Mouse (Mus musculus): ENCODE data around the gene Sptbn2. TPM values are rescaled to one million over a fixed set of nuclear protein-coding genes. Genes with fewer than 3 reads are reported as not detected.

The Sptbn2 gene
- polyA plus RNA-seq, 1 experiment from 2014 or later, result 1.3 TPM

GRCm38 (mm10) chr19:4767507-4768148, 56.7 kb downstream of the Sptbn2 start:
- ATAC-seq (ENCODE audit: insufficient read depth), result no peak
- Histone ChIP-seq H3K4me2 (no peak overlapping the region), H3K27ac (ENCODE audit: low read depth) (no peak overlapping the region), H3K9me3 (ENCODE audit: low read depth, low read length) (no peaks in the 10 kb centered on the region), H3K4me3 (ENCODE audit: low read depth, low read length) (no peak overlapping the region), H3K4me1 (ENCODE audit: insufficient read depth) (no peaks in the 10 kb centered on the region), H3K27me3 (ENCODE audit: insufficient read depth, low read length) (no peaks in the 10 kb centered on the region), H3K36me3 (ENCODE audit: insufficient read depth) (peaks cover 95% of the 10 kb centered on the region), H3K9ac (no peak overlapping the region)
- WGBS, result 71% methylated on average over 12 of the region's 12 CpGs
- DNase-seq, result no peak
- no peak for TF ChIP-seq CTCF (IDR thresholded peaks at IDR 0.05; ENCODE audit: low read depth)

GRCm38 (mm10) chr19:4772785-4773184, 61.8 kb downstream of the Sptbn2 start:
- Histone ChIP-seq H3K4me2 (no peak overlapping the region), H3K36me3 (ENCODE audit: insufficient read depth) (peaks cover 95% of the 10 kb centered on the region), H3K27ac (ENCODE audit: low read depth) (no peak overlapping the region), H3K4me1 (ENCODE audit: insufficient read depth) (no peaks in the 10 kb centered on the region), H3K27me3 (ENCODE audit: insufficient read depth, low read length) (no peaks in the 10 kb centered on the region), H3K9me3 (ENCODE audit: low read depth, low read length) (no peaks in the 10 kb centered on the region), H3K9ac (no peak overlapping the region), H3K4me3 (ENCODE audit: low read depth, low read length) (no peak overlapping the region)
- ATAC-seq (ENCODE audit: insufficient read depth) (no peak), DNase-seq (no peak)
- TF ChIP-seq CTCF (IDR thresholded peaks at IDR 0.05; ENCODE audit: low read depth), result no peak
- 45% methylated on average over 3 of the region's 3 CpGs for WGBS

GRCm38 (mm10) chr19:4782891-4783290, 71.9 kb downstream of the Sptbn2 start:
- no peak for TF ChIP-seq CTCF (IDR thresholded peaks at IDR 0.05; ENCODE audit: low read depth)
- H3K36me3 ChIP-seq (ENCODE audit: insufficient read depth), result peaks cover 91% of the 10 kb centered on the region
- 76% methylated on average over 2 of the region's 2 CpGs for WGBS

GRCm38 (mm10) chr19:4785206-4785605, 74.2 kb downstream of the Sptbn2 start:
- ATAC-seq (ENCODE audit: insufficient read depth), result no peak

More at GRCm38 (mm10) chr19:4782891-4783290, 71.9 kb downstream of the Sptbn2 start:
- DNase-seq (no peak), ATAC-seq (ENCODE audit: insufficient read depth) (no peak)
- Histone ChIP-seq H3K27me3 (ENCODE audit: insufficient read depth, low read length) (no peaks in the 10 kb centered on the region), H3K4me2 (no peak overlapping the region), H3K4me1 (ENCODE audit: insufficient read depth) (no peaks in the 10 kb centered on the region), H3K9me3 (ENCODE audit: low read depth, low read length) (no peaks in the 10 kb centered on the region), H3K9ac (no peak overlapping the region), H3K4me3 (ENCODE audit: low read depth, low read length) (no peak overlapping the region), H3K27ac (ENCODE audit: low read depth) (no peak overlapping the region)

GRCm38 (mm10) chr19:4786313-4786712, 75.3 kb downstream of the Sptbn2 start:
- 92% methylated on average over 2 of the region's 2 CpGs for WGBS
- no peak for ATAC-seq (ENCODE audit: insufficient read depth)
- Histone ChIP-seq H3K4me2 (no peak overlapping the region), H3K9ac (no peak overlapping the region), H3K27me3 (ENCODE audit: insufficient read depth, low read length) (no peaks in the 10 kb centered on the region), H3K4me1 (ENCODE audit: insufficient read depth) (peaks cover 6% of the 10 kb centered on the region; the same call in 1 of the 2 replicates), H3K9me3 (ENCODE audit: low read depth, low read length) (no peaks in the 10 kb centered on the region), H3K27ac (ENCODE audit: low read depth) (no peak overlapping the region), H3K36me3 (ENCODE audit: insufficient read depth) (peaks cover 94% of the 10 kb centered on the region), H3K4me3 (ENCODE audit: low read depth, low read length) (no peak overlapping the region)
- TF ChIP-seq CTCF (IDR thresholded peaks at IDR 0.05; ENCODE audit: low read depth), result no peak
- DNase-seq, result no peak

More at GRCm38 (mm10) chr19:4785206-4785605, 74.2 kb downstream of the Sptbn2 start:
- H3K27ac ChIP-seq (ENCODE audit: low read depth), result no peak overlapping the region
- no peak overlapping the region for H3K4me3 ChIP-seq (ENCODE audit: low read depth, low read length)
- 81% methylated on average over 7 of the region's 7 CpGs for WGBS
- no peaks in the 10 kb centered on the region for H3K27me3 ChIP-seq (ENCODE audit: insufficient read depth, low read length)
- no peak for TF ChIP-seq CTCF (IDR thresholded peaks at IDR 0.05; ENCODE audit: low read depth)
- no peak overlapping the region for H3K4me2 ChIP-seq
- H3K9me3 ChIP-seq (ENCODE audit: low read depth, low read length), result no peaks in the 10 kb centered on the region
- no peak overlapping the region for H3K9ac ChIP-seq
- H3K4me1 ChIP-seq (ENCODE audit: insufficient read depth), result peaks cover 2% of the 10 kb centered on the region; the same call in 1 of the 2 replicates
- DNase-seq, result no peak
- H3K36me3 ChIP-seq (ENCODE audit: insufficient read depth), result peaks cover 92% of the 10 kb centered on the region

GRCm38 (mm10) chr19:4793281-4793830, 82.4 kb downstream of the Sptbn2 start:
- Histone ChIP-seq H3K4me2 (peak overlapping the region; percentile 62), H3K4me3 (ENCODE audit: low read depth, low read length) (peak overlapping the region; percentile 67), H3K27me3 (ENCODE audit: insufficient read depth, low read length) (no peaks in the 10 kb centered on the region), H3K9me3 (ENCODE audit: low read depth, low read length) (no peaks in the 10 kb centered on the region), H3K27ac (ENCODE audit: low read depth) (peak overlapping the region; percentile 84; the same call in 1 of the 2 replicates), H3K36me3 (ENCODE audit: insufficient read depth) (peaks cover 46% of the 10 kb centered on the region), H3K9ac (peak overlapping the region; percentile 80), H3K4me1 (ENCODE audit: insufficient read depth) (peaks cover 12% of the 10 kb centered on the region; the same call in 1 of the 2 replicates)
- under 1% methylated on average over 16 of the region's 16 CpGs for WGBS
- TF ChIP-seq CTCF (IDR thresholded peaks at IDR 0.05; ENCODE audit: low read depth), result no peak
- ATAC-seq (ENCODE audit: insufficient read depth) (peak; percentile 50), DNase-seq (no peak)

- Histone ChIP-seq H3K9ac (peak within 1 kb of the TSS; percentile 80), H3K36me3 (ENCODE audit: insufficient read depth) (peaks cover 47% of the 10 kb centered on the region), H3K9me3 (ENCODE audit: low read depth, low read length) (no peaks in the 10 kb centered on the region), H3K4me2 (peak within 1 kb of the TSS; percentile 62), H3K4me3 (ENCODE audit: low read depth, low read length) (peak within 1 kb of the TSS; percentile 67), H3K27ac (ENCODE audit: low read depth) (peak within 1 kb of the TSS; percentile 84; the same call in 1 of the 2 replicates), H3K27me3 (ENCODE audit: insufficient read depth, low read length) (no peaks in the 10 kb centered on the region), H3K4me1 (ENCODE audit: insufficient read depth) (peaks cover 12% of the 10 kb centered on the region; the same call in 1 of the 2 replicates)
- under 1% methylated on average over 31 of the region's 31 CpGs for WGBS
- TF ChIP-seq CTCF (IDR thresholded peaks at IDR 0.05; ENCODE audit: low read depth), result no peak
- peak; percentile 98 for ATAC-seq (ENCODE audit: insufficient read depth)
- DNase-seq, result peak; percentile 99
Measured at GRCm38 (mm10) chr19:4793831-4794422, 83.0 kb downstream of the Sptbn2 start, which contains the start of gene Rbm4. Rbm4 (minus strand) TSS chr19:4793901.

All from lung, embryonic 14.5 days (tissue).